Mouse (Mus musculus) gonadal fat pad, adult 2 months (tissue): Measurements from ENCODE around the gene Igsf11. TPM values are rescaled to one million over a fixed set of nuclear protein-coding genes. Genes with fewer than 3 reads are reported as not detected.
"Not testable (repeated sequence)": the region's sequence is repeated elsewhere in the genome, so short reads cannot be mapped to it uniquely, and the experiment has no call there.

Experiments used
- DNase-seq: peaks from one replicate; pipeline ENCODE4 v3.0.0-alpha.2; 2012; ENCODE audit warnings: low read depth
- polyA plus RNA-seq: library from polyadenylated mRNA; depleted of rRNA; stranded (reverse); fragments of >200 nt; gene quantifications from 2 replicates; pipeline ENCODE4 v1.2.3, GENCODE M21; 2012

Gene Igsf11
- polyA plus RNA-seq, 1 experiment: 2.5 TPM

DNA sequence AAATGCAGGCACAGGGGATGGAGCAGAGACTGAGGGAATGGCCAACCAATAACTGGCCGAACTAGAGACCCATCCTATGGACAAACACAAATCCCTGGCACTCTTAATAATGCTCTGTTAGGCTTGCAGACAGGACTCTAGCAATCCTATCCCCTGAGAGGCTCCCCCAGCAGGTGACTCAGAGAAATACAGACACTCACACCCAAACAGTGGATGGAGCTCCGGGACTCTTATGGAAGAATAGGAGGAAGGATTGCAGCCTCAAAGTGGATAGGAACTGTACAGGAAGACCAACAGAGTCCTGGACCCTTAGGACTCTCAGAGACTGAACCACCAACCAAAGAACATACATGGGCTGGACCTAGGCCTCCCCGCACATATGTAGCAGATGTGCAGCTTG is 91.4 kb downstream of the Igsf11 start:
- DNase-seq: not testable (repeated sequence)

DNA sequence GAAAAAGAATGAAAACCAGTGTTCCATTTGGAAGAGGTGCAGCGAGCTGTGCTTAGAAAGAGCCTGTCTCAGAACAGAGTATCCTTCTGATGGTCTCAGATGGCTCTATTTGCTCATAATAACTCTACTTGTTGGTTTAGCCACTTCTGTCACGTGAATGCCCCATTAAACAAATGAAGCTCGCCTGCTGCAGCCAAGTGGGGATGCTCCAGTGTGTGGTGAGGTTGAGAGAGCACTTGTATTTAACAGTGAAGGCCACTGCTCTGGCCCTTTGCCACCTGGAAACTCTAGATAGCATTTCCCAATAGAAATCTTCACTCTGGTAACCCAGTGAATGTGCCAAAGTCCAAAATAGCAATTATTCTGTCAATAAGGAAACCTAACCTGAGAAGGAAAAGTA is 92.9 kb downstream of the Igsf11 start:
- DNase-seq: no peak

- DNase-seq: no peak
Observed at GRCm38 (mm10) chr16:38986410-38986809, 93.9 kb downstream of the Igsf11 start.

- no peak for DNase-seq
Observed at GRCm38 (mm10) chr16:38993711-38994110, 101.2 kb downstream of the Igsf11 start.

DNA sequence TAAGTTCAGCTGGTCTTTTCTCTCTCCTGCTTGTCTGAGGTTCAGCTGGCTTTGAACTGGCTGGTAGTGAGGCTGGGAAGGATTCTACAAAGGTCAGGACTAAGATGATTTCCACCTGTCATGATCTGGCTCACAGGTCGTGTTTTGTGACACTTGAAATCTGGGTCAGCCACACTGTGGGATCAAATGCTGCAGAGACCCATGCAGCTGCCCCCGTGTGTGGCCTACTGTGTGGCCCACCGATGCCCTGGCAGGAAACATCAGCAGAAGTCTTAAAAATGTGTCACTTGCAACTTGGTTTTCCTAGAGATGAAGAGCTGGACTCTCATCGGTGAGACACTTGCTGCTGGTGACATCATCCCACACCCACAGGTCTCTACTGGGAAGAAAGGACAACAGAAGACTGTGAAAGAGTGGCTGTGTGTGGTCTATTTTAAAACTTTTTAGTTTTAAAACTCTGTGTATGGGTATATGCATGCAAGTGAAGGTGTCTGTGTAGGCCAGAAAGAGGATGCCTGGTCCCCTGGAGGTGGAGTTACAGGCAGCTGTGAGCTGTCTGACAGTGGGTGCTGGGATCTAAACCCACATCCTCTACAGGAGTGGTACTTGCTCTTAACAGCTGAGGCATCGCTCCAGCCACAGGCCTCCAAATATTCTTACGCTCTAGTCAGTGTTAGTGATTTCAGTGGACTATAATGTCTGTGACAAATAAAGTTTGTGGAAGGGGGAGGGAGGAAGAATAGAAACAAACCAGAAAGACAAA is 106.2 kb downstream of the Igsf11 start:
- DNase-seq: no peak

- DNase-seq: no peak
Observed at GRCm38 (mm10) chr16:38999298-38999697, 106.8 kb downstream of the Igsf11 start.

DNA sequence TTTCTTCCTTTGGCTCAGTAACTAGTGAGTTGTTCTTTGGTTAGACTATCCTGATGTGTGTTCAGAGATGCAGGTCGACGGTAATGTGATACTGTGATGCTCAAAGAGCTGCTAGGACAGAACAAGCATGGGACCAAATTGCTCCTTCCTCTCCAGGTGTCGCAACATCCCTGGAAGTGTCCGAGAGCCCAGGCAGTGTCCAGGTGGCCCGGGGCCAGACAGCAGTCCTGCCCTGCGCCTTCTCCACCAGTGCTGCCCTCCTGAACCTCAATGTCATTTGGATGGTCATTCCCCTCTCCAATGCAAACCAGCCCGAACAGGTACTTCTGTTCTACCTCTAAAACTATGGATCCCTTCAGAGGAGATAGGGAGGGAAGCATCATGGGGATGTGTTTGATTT is 114.5 kb downstream of the Igsf11 start:
- no peak for DNase-seq

DNA sequence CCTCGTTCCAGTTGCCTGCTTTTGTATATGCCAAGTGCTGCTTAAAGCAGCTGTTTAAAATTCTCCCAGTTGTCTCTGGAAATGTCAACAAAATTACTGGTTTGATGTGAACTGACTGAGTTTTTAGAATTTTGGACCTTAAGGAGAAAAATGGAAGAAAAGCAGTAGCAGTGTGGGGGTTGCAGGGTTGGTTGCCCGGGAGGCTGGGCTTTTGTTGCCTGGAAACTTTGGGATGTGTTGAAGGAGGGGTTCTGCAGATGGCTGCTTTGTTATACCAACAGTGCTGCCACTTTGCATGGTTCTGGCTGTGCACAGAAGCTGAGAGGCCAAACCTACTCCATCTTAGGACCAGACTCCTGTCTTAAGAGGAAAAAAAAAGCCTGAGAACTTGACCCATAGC is 127.0 kb downstream of the Igsf11 start:
- DNase-seq: no peak

DNA sequence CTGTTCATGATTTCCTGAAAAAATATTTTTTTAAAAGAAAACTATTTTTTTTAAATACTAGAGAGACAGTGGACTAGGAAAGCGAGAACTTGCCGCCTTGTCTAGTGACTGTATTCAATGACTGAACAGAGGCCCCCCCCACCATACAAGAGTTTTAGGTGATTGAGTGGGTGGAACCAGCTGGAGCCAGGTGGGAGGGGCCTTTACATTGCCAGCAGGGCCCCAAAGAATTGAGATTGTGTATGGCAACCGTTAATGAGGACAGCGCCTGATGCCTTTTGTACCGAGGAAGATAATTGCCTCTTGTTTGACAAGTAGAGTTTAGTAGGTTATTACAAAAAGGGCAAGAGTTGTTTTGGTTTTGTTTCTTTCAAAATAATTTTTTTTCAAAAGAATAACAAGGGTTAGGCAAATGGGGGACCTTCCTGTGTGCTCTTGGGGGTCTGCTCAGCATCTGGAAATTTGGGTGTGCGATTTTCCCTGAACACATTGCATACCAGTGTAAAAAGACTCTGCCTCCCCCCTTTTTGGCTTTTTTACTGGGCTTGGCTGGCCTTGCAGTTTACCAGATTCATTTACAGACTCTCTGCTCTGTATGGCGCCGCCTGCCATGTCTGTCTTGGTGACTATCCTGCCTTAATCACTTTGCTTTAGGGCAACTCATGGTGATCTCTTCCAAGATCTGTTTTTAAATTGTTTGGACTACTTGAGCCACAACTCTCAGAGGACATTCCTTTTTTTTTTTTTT is 133.7 kb downstream of the Igsf11 start:
- no peak for DNase-seq

GRCm38 (mm10) chr16:39031350-39031749 is 138.9 kb downstream of the Igsf11 start:
- no peak for DNase-seq

- DNase-seq: no peak
Observed at GRCm38 (mm10) chr16:39037257-39037656, 144.8 kb downstream of the Igsf11 start.

DNA sequence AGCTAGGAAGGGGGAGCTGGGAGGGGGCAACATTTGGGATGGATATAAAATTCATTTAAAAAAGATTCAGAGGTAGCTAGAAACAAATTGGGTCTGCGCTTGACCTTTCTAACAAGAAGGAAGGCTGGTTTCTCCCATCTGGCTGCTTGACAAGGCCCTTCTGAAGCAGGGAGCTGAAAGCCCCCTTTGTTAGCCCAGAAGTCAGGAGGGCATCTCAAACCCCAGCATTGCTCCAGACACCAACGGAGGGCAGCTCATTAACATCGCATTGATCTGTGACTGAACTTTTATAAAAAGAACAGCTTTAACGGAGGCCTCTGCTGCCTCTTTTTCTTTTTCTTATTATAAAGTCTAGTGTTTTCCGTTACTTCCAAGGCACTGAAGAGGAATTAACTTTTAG is 151.9 kb downstream of the Igsf11 start:
- DNase-seq: no peak

DNA sequence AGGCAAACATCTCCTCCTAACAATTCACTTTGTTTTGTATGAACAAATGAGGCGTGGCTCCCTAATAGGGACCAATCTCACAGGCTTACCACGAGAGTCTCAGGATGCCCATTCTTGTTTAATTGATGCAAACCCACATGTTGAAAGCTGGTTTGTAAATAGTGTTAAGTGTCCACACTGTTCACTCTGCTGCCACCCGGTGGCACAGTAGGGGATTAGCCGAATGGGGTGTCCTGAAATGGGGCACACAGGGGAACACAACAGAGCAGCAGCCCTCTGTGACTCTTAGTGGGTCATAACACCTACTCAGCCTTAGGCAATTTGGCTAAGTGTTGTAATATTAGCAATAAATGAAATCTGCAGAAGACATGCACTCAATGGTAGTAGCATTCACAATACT is 156.4 kb downstream of the Igsf11 start:
- no peak for DNase-seq

DNA sequence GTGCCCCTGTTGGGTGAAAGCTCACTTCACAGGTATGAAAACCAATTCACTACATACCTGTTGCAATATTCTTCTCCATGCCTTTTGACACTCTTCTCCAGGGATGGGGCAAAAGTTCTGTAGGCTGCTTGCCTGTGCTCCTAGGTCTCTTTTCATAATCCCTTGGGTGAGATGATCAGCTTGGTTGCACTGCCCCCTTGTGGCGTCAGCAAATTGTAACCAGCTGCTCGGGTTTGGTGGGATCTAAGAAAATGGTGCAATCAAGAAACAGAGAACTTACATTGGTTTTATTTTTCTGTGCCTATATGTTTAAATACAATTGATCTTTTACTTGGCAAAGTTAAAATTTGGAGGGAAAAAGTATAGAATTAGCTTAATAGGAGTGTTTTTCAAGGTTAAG is 160.5 kb downstream of the Igsf11 start:
- no peak for DNase-seq

GRCm38 (mm10) chr16:39053779-39054178 is 161.3 kb downstream of the Igsf11 start:
- DNase-seq: no peak

DNA sequence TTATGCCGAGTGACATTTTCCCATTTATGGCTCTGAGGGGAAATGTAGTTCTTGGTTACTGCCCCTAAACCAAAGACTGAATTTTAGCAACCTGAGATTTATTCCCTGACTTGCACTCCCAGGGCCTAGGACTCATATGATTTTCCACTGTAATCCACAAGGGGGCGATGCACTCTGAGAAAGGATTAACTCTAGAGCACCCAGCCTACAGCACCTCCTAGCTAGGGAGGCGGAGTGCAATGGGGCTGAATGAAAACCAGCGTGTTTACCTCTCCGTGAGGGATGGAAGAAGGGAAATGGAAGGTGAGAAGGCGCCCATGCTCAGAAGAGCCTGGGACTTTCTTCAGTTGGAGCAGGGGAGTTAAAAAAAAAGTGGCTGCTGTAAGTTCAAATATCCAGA is 163.6 kb downstream of the Igsf11 start:
- no peak for DNase-seq

DNA sequence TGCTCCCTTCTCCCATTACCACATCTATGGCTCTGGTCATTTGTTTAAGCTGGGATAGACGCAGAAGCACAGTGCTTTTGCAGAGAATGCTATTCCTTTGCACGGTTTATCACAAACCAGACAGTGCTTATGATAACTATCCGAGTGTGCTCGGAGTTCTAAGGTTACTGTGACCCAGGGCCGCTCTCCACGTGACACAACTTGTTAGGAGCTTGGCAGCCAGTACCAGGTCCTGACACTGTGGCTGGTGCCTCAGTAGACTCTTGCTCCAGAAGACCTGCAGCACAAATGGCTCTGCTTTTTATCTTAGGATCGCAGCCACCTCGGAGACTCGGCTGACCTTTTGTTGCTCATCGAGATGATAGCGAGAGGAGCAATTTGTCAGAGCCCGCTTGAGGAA is 164.5 kb downstream of the Igsf11 start:
- no peak for DNase-seq

GRCm38 (mm10) chr16:39058869-39059268 is 166.4 kb downstream of the Igsf11 start:
- DNase-seq: no peak

- DNase-seq: no peak
Observed at GRCm38 (mm10) chr16:39062596-39062995, 170.1 kb downstream of the Igsf11 start.

GRCm38 (mm10) chr16:39065576-39065975 is 173.1 kb downstream of the Igsf11 start:
- DNase-seq: no peak

- DNase-seq: no peak
Observed at GRCm38 (mm10) chr16:39071431-39071830, 179.0 kb downstream of the Igsf11 start.
